Mouse (Mus musculus) forebrain, embryonic 11.5 days (tissue): ENCODE measurements at regions not wholly inside any gene's neighbourhood (a gene's known extent, or its start where the extent isn't known, plus 50 kb on each side); places are given as distances from the start of the nearest gene placed in this dataset.

Experiments used
- ATAC-seq: fragments of 200-750 bp; cut with Nextera tagmentation; replicated peaks from 2 replicates; pipeline ENCODE4 v1.8.0; 2017; ENCODE audit warnings: moderate TSS enrichment; ENCODE audit not compliant: low FRiP score
- DNase-seq: peaks from one replicate; pipeline ENCODE4 v3.0.0-alpha.2; 2017; ENCODE audit warnings: low spot score
- H3K27ac ChIP-seq: fragments of 300-500 bp; sonication (generic); 2 replicates; pipeline ENCODE4 v1.5.1; 2014; ENCODE audit warnings: low read depth, low read length
- H3K27me3 ChIP-seq: fragments of 300-500 bp; sonication (generic); 2 replicates; pipeline ENCODE4 v1.6.1; 2014; ENCODE audit warnings: mild to moderate bottlenecking, low read length, mixed read lengths; ENCODE audit not compliant: control insufficient read depth, insufficient read depth
- H3K36me3 ChIP-seq: fragments of 300-500 bp; sonication (generic); 2 replicates; pipeline ENCODE4 v1.6.1; 2014; ENCODE audit warnings: mild to moderate bottlenecking, low read length, moderate library complexity, mixed read lengths; ENCODE audit not compliant: control insufficient read depth, insufficient read depth
- H3K4me1 ChIP-seq: fragments of 300-500 bp; sonication (generic); replicated peaks from 2 replicates; pipeline ENCODE4 v1.6.1; 2014; ENCODE audit warnings: low read length, mixed read lengths; ENCODE audit not compliant: control insufficient read depth, insufficient read depth
- H3K4me2 ChIP-seq: fragments of 300-500 bp; sonication (generic); 2 replicates; pipeline ENCODE4 v1.6.1; 2014; ENCODE audit warnings: low read depth, mild to moderate bottlenecking, low read length, moderate library complexity, mixed read lengths; ENCODE audit not compliant: severe bottlenecking
- H3K4me3 ChIP-seq: fragments of 300-500 bp; sonication (generic); 2 replicates; pipeline ENCODE4 v1.5.1; 2014; ENCODE audit warnings: low read depth, low read length
- H3K9ac ChIP-seq: fragments of 300-500 bp; sonication (generic); 2 replicates; pipeline ENCODE4 v1.6.1; 2014; ENCODE audit warnings: low read length
- H3K9me3 ChIP-seq: fragments of 300-500 bp; sonication (generic); 2 replicates; pipeline ENCODE4 v1.6.1; 2016; ENCODE audit warnings: low read length, mixed read lengths; ENCODE audit not compliant: control insufficient read depth
- WGBS: fragments of 180-500 bp; shearing (Covaris S2); extraction: QIAGEN DNeasy Blood & Tissue Kit; methylation state at CpG from one replicate; pipeline ENCODE4 v1.1.7; 2014; 5-methylcytosine and 5-hydroxymethylcytosine counted together

- H3K4me3 ChIP-seq: no peak overlapping the region
- H3K27ac ChIP-seq: no peak overlapping the region
- WGBS: 91% methylated on average over 8 of the region's 8 CpGs
- no peak overlapping the region for H3K9ac ChIP-seq
- no peak overlapping the region for H3K4me2 ChIP-seq
- no peak for ATAC-seq
- no peaks in the 10 kb centered on the region for H3K36me3 ChIP-seq
- no peak for DNase-seq
- H3K27me3 ChIP-seq: no peaks in the 10 kb centered on the region
- no peaks in the 10 kb centered on the region; the same call in 1 of the 2 replicates for H3K4me1 ChIP-seq
- H3K9me3 ChIP-seq: no peaks in the 10 kb centered on the region
These were observed 264.4 kb downstream of the Lmbrd1 start for GRCm38 (mm10) chr1:24942757-24943296.

GRCm38 (mm10) chr1:24943451-24943850 is 265.0 kb downstream of the Lmbrd1 start:
- DNase-seq (no peak), ATAC-seq (no peak)
- Histone ChIP-seq H3K4me2 (no peak overlapping the region), H3K36me3 (no peaks in the 10 kb centered on the region), H3K27ac (no peak overlapping the region), H3K9ac (no peak overlapping the region), H3K4me3 (no peak overlapping the region), H3K4me1 (no peaks in the 10 kb centered on the region), H3K9me3 (no peaks in the 10 kb centered on the region), H3K27me3 (no peaks in the 10 kb centered on the region)
- WGBS: 9% methylated on average over 2 of the region's 2 CpGs

DNA sequence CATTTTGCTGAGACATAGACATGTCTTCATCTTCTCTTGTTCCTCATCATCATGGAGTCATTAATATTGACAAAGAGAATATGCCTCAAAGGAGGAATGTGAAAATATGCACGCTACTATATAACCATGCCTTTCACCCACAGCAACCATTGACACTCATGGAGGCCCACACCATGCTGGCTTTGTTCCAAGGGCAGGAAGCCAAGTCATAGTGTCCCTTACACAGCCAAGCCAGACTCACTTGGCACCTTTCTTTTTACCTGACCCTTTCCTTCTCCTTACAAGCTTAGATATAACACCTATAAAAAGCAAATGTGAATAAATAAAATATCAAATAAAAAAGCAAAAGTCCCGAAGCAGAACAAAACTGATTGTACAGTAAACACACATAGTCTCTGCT is 294.3 kb downstream of the Lmbrd1 start:
- Histone ChIP-seq H3K27me3 (no peaks in the 10 kb centered on the region), H3K27ac (no peak overlapping the region), H3K4me3 (no peak overlapping the region), H3K4me1 (no peaks in the 10 kb centered on the region), H3K9me3 (no peaks in the 10 kb centered on the region), H3K4me2 (no peak overlapping the region), H3K9ac (no peak overlapping the region), H3K36me3 (no peaks in the 10 kb centered on the region)
- ATAC-seq (no peak), DNase-seq (no peak)
- 80% methylated on average over 2 of the region's 2 CpGs for WGBS

- Histone ChIP-seq H3K36me3 (no peaks in the 10 kb centered on the region), H3K27me3 (no peaks in the 10 kb centered on the region), H3K4me2 (no peak overlapping the region), H3K4me3 (no peak overlapping the region), H3K9ac (no peak overlapping the region), H3K9me3 (no peaks in the 10 kb centered on the region), H3K27ac (no peak overlapping the region), H3K4me1 (no peaks in the 10 kb centered on the region)
- DNase-seq (no peak), ATAC-seq (no peak)
- WGBS: 88% methylated on average over 8 of the region's 8 CpGs
These were observed 330.2 kb downstream of the Lmbrd1 start for GRCm38 (mm10) chr1:25008456-25009169.

- 83% methylated on average over 1 of the region's 1 CpGs for WGBS
- Histone ChIP-seq H3K36me3 (no peaks in the 10 kb centered on the region), H3K4me2 (no peak overlapping the region), H3K9me3 (no peaks in the 10 kb centered on the region), H3K27me3 (no peaks in the 10 kb centered on the region), H3K4me3 (no peak overlapping the region), H3K27ac (no peak overlapping the region), H3K9ac (no peak overlapping the region), H3K4me1 (no peaks in the 10 kb centered on the region)
- DNase-seq (no peak), ATAC-seq (no peak)
These were observed 334.3 kb downstream of the Lmbrd1 start for GRCm38 (mm10) chr1:25012754-25013153.
